Mouse (Mus musculus): Measurements from ENCODE around the gene Chd5.

The Chd5 gene

DNA sequence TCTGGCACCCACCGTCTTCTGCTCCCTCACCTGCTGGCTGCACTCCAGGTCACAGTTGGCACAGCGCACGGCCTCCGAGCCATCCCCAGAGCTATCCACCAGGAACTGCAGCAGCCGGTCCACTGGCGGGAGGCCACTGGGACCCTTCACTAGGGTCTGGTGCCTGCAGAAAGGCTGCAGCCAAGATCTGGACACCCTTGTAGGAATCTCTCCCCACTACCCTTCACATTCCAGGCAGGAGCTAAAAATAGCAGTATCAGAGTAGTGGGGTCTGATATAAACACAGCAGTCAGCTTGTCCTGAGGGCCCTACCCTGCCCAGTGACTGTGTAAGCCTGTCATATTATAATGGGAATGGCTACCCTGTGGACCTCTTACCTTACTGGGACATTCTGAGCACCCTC, 20.8 kb upstream of the Chd5 start:
- DNase-seq (ENCODE audit: low spot score in 2 of 2): peak; percentile 48 to 51

DNA sequence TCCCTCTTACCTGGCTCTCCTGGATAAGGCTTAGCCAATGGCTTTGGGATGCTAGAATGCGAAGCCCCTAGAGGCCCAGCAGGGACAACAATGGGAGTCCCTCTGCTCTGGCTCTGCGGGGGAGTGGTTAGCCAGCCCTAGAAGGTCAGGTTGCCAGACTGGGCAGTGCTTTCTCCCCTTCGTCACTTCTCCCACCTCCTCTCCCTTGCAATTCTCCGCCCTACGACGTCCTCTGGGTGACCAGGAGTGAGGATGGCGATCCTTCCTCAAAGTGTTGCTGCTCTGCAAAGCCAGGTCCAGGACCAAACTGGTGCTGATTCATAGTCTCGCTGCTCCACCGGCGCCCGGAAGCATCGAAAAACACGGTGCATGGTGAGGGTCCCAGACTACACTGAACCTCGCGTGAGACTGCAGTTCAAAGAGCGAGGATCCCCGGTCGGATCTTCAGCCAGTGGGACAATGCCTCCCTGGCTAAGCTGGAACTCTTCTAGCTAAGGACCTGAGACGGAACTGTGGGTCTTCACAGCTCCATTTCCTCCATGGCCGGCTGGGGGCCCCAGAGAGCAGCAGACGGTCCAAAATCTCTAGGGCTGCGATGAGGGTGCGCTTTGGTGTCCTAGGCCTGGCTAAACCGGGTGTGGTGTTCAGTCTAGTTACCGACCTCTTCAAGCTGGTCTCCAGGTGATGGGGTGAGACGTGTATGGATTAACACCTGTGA, 19.8 kb upstream of the Chd5 start, which contains the start of gene Rnf207:
Gene Rnf207, minus strand, starts transcription at position 477 of the 718 bp plus-strand sequence.
- peak; percentile 67 to 69 for DNase-seq (ENCODE audit: low spot score in 2 of 2)

DNA sequence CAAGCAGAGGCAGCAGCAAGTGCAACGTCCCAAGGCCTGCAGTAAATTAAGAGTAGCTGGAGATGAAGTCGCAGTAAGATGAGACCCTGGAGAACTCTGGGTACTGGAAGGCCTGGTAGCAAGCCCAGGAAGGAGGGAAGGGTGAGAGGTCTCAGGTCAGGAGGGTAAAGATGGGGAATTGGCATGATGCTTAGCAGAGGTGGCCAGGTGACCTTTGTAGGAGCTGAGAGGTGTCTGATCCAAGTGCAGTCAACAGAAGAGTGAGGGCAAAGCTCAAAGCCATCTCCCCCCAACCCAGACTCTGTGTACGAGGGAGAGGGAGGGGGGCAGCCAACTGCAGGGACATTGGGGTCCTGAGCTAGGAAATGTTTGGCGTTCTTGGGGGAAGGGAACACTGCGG, 17.0 kb upstream of the Chd5 start:
- DNase-seq (ENCODE audit: low spot score in 2 of 2): no peak

DNA sequence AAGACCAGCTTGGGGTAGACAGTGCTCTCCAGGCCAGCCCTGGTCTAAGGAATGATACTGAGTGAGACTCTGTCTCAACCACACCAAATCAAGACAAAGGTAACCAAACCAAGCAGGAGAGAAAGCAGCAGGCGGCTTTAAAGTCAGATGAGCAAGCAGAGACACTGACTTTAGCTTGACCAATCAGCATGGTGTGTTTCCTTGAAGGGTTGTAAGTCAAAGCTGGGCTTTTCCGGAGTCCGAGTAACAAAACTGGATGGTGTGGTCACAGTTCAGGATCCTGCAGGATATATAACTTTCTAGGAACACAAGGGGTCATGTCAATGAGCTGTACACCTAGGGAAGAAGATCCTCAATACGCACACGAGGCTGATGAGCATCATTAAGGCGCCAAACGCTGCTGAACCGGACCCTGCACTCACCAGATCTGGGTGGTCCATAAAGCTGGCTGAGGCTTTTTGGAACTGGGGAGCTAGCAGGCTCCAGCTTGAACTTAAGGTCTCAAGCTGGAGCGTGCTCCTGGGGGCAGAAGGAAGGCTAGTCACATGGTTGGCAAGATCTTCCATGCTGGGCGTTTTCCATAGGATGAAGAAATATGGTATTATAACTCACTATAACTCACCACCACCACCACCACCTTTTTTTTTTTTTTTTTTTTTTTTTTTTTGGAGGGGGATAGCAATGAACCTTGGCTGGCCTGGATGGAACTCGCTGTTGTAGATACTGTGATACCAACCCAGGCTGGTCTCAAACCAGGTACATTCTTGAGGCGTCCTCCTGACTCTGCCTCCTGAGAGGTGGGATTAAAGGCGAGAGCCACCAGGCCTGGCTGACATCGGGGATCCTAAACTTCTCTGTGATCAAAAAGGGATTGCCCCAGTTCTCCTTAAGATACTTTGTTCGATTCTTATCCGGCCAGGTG, 13.5 kb upstream of the Chd5 start:
- DNase-seq (ENCODE audit: low spot score in 2 of 2): no peak

DNA sequence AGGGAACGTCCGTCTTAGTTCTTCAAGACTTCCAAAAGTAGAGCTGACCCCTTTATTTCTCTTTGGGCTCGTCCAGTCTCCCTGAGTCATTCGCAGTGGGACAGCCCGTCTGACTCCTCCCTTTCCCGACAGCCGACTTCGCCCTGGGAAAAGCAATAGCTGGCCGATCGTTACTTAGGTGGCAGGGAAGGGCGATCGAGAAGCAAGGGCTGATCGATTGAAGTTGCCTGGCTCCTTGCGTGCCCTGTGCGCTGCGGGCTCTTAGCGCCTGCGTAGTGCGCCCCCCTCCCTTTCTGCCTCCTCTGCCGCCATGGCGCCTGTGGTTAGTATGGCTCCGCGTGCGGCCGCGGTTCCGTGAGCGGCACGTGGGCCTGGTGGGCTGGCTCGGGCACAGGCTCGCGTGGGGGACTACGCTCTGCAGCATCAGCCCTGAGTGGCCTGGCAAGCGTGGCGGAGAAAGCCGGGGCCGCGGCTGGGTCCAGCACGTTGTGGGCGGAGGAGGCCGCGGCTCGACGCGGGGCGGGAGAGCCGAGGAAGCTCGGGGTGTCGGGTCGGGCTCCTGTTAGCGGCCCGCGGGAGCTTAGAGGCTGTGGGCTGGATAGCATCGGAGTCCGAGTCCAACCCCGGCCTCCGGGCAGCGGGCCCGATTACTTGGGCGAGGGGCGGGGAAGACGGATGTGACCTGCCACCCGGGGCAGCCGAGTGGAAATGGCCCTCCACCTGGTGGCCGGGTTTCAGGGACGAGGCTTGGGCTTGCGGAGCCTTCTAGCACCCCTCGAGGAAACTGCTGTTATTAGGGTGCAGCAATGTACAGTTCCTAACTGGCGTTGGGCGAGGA, 12.7 kb upstream of the Chd5 start, which contains the start of gene Rpl22:
Gene Rpl22, plus strand, starts transcription at position 169 of the 838 bp plus-strand sequence.
- peak; percentile 94 to 95 for DNase-seq (ENCODE audit: low spot score in 2 of 2)

DNA sequence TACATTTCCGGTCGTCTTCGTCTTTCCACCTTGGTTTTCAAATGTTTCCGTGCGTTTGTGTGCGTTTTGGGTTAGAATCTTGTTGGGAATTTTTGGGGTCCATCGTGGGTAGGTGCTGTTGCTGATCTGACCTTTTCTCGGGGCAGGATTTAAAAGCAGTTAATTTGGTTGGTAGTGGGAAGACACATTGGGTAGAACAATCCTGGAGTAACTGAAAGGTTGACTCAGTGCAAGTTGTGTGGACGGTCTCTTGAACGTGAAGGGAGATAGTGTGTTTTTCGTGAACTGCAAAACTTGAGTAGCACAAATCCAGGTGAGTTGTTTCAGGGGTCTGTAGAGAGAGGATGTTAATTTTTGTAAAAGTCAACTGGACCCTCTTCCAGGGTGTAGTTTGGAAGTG, 11.9 kb upstream of the Chd5 start:
- no peak for DNase-seq (ENCODE audit: low spot score in 2 of 2)

DNA sequence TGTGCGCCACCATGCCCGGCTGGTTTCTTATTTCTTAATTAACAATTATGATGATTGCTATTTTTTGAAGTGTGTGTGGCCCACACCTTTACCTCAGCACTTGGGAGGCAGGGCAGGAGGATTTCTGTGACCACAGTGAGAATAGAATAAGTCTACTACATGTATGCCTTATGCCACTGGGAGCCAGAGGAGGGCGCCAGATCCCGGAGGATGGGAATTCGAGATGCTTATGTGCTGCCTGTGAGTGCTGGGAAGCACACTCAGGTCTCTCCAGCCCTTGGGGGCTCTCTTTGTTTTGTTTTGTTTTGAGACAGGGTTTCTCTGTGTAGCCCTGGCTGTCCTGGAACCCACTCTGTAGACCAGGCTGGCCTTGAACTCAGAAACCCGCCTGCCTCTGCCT, 9.8 kb upstream of the Chd5 start:
- no peak for DNase-seq (ENCODE audit: low spot score in 2 of 2)

DNA sequence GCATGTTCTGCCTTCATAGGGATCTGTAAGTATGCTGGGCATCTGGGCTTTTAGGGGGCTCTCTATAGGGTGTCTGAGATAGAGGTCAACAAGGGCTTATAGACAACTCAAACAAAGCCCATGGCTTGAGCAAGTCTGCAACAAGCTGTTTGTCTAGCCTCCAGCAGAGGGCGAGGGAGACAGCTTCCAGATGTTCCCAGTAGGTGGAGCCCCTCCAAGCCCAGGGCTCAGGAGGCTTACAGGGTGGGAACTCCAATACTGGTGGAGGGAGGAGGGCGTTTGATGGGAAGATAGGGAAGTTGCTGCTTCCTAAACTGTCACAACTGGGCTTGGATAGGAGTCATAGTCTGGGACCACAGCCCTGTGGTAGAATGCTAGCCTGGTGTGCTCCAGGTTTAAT, 5.5 kb upstream of the Chd5 start:
- DNase-seq (ENCODE audit: low spot score in 2 of 2): peak in 1 of 2 experiments; percentile 48

DNA sequence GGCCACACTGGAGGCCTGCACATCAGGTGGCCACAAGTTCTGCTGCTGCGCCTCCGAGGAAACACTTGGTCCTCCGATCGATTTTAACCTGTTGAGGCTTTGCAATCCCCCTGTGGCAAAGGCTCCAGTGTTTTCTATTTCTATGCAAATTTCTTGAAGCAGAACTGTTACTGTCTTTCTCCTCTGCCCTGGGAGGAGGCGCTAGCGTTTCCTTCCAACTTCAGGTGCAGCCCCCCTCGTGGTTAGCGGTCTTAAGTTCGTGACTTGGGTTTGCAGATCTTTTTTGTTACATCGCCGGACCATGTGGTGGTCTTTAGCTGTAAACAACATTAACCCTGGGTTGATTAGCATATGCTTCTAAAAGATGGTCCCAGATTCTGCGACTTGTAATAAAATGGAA, 4.9 kb upstream of the Chd5 start:
- no peak for DNase-seq (ENCODE audit: low spot score in 2 of 2)

DNA sequence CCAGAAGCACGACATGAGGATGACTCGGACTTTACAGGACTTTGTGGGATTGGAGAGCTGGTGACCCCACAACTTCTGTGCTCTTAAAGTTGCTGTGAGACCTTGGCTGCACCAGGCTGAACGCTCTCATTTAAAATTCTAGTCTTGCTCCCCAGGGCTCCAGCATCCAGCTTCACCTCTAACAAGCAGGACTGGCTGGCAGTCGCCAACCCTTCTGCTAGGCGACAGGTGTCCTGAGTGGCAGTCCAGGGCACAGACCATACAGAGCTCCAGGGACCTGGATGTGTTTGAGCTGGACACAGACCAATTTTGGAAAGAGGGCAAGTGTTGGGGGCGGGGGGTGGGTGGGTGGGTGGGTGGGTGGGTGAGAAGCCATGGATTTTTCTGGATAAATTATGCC, 679 bp upstream of the Chd5 start:
- DNase-seq (ENCODE audit: low spot score in 2 of 2): no peak

DNA sequence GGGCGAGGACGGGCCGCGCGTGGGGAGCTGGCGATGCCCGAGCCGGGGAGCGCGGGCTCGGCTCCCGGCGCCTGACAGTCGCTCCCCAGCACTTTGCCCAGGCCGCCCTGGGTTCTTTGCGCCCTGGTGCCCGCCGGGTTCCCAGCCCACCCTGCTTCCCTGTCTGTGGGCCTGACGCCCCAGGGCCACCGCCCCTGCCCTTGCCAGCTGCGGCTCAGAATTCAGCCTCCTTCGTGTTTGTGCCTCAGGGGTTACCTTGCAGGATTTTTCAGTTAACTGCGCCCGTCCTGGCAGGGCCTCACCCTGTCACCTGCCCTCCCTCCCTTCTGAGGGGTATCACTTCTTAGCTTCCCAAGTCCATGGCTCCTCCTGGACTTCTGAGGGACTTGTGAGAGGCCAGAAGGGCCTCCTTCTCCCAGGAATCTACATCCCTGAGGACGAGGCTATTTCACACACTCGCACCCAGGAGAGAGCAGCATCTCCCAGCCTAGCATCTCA, 891 bp downstream of the Chd5 start:
- no peak for DNase-seq (ENCODE audit: low spot score in 2 of 2)

DNA sequence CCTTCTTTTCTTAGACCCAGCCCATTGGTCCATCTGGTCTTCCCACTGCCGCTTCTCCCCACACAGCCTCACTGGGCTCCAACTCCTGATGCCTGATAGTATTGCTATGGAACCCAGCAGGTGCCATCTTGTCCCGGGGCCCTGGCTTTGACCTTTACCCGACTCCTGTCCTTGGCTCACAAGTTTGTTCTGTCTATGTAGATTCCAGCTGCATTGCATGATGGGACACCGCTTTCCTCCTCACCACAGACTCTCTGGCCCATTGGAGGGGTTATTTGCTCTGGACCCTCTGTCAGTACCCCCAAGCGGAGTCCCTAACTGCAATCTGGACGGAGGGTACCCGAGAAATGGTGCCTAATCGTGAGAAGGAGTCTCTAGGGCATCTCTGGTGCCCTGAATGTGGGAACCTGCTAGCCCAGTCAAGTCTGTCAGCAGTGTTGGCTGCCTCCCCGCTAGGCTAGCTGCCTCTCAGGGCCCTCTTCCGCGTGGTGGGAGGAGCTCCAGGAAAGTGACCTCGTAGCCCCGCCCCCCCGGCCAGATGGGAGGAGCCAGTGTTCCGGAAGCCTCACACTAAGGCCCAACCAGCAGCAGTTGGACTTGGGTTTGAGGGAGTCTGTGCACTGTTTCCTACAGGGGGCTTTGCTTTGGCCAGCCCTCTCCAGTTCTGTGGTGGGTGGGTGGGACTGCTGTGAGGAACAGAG, 2.3 kb downstream of the Chd5 start:
- no peak for DNase-seq (ENCODE audit: low spot score in 2 of 2)

DNA sequence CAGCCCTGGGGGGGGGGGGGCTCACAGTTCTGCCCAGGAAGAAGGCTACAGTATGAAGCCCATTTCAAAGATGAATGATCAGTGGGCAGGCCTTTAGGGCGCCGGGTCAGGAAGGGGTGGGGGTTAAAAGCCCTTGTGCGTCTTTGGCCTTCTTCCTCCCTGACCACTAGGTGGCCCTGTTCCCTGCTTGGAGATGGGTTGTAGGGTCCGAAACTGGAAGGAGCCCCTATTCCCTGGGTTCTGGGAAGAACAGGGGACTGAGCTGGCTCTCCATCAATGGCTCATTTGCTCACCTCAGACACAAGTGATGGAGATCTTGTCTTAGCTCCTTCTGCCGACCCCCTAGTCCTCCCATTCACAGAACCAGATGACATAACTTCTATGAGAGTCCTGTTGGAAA, 4.8 kb downstream of the Chd5 start:
- DNase-seq (ENCODE audit: low spot score in 2 of 2): no peak

DNA sequence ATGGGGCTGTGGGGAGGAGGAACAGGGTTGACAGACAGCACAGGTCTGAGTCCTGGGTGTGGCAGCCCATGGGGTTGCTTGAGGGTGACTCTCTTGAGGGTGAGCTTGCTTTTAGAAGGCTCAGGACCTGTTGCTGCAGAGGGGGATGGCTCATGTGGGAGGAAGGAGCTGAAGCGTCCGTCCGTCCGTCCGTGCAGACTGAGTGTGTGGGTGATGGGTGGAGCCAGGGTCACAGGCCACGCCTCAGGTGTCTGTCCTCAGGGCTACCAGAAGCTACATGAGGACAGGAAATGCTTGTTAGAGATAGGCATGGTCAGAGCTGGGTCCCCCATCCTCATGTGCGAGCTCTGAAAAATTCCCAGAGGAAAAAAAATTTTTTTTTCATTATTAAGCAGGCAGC, 6.2 kb downstream of the Chd5 start:
- DNase-seq (ENCODE audit: low spot score in 2 of 2): no peak

DNA sequence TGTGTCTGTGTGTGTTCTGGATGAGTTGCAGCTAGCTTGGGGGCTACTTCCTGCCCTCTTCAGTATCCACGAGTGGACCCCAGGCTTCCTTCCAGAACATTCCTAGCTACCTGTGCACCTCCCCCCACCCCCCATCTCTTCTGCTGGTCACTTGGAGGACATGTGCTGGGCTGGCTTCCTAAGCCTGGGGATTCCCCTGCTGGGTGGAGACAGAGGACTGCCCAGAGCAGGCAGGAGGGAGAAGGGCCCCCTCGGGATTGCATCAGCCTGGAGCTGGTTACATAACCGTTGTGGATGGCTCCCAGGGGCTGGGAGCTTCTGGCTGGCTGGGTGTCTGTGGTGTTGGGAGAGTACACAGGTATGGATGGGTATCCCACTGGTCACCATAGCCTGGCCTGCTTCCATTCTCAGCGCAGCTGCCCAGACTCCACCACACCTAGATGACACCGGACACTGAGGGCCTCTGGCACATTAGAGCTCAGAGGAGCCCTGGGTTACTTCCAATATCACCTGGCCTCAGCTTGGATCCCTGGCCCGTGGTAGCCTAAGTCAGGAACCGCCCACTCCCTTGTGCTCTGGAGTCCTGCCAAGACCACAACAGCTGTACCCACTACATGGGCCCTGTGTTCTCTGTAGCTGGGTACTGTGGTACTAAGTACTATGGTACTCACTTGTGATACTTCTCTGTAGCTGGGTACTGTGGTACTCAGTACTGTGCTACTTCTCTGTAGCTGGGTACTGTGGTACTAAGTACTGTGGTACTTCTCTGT, 6.9 kb downstream of the Chd5 start:
- peak; percentile 73 to 79 for DNase-seq (ENCODE audit: low spot score in 2 of 2)

DNA sequence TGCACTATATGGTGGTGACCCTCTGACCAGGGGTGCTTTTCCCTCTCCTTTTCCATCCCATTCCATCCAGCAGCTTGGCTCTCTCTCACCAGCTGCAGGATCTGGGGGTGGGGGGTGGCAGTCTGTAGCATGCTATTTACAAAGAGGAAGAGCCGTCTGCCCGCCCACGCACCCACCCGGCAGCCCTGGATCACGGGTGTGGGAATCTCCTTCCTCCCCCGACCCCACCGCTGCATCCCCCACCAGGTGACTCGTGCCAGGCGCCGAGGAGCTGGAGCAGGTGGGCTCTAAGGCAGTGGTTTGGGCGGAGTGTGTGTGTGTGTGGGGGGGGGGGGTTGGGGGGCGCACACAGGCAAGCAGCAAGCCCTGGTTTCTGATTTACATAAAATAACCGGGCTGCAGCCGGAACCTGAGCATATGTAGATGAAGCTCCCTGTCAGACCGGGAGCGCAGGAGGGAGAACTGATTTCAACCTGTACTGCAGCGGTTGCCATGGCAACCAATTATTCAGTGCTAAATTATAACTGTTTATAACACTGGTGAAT, 11.5 kb downstream of the Chd5 start:
- DNase-seq (ENCODE audit: low spot score in 2 of 2): no peak

DNA sequence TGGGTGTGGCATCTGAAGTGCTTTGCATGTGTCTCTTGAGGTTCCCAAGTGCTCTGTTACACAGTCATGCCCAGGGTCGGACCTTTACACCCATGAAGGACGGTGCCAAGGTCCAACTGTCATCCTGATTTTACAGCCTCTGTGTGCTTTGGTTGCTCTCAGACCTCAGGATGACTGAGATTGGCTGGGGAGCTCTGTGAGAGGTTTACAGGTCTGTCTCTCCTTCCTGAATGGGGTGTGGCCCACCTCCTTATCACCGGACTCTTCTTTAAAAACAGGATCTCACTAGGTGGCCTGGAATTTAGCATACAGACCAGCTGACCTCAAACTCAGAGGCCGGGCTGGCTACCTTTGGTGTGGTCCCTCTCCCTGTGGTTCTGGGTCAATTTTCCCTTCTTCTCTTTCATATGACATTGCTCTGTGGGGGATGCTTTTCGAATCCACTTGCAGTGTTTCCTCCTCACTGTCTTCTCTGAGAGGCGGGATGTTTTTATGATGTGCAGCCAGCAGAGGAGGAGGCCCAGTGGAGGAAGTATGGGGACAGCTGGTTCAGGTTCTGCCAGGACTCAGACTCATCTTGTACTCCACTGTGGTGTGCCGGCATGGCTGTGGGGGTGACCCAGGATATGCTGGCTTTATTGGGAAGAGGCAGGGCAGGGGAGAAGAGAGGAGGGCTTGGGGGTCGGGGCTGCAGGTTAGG, 12.4 kb downstream of the Chd5 start:
- no peak for DNase-seq (ENCODE audit: low spot score in 2 of 2)

DNA sequence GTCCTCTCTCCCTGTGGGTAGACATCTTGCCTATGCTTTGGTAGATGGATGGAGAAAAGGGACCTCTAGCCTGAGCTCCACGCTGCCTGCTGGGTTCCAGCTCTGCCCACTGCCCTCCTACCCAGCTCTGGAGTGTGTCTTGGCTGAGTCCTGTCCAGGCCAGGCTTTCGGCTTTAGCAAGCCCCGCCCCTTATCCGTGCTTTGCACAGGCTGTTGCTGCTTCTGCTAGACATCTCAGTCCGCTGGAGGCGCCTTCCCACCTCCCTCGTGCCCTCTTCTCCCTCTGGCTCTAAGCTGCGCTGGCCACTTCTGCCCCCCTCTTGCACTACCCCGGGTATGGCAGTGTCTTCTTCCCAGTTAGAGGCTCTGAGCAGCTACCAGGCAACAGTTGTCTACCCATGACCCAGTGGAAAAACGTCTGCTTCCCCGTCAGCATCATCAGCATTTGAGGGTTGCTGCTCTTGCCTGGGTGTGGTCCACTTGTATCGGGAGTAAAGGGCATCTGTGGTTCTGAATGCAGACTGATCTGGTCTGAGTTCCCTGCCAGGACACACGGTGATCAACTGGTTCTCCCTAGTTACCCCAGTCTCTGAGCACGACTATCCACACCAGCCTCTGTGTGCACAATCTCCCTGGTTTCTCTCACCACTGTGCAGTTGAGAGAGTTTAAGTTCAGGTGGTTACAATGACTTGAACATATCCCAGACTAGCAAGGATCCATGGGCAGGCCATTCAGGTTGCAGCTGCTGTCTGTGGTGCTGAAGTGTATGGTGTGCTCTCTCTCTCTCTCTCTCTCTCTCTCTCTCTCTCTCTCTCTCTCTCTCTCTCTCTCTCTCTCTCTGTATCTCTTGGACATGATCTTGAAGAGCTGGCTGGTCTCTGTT, 13.2 kb downstream of the Chd5 start:
- DNase-seq (ENCODE audit: low spot score in 2 of 2): no peak
